Comparison of ENCODE assay signal across 9 mouse cellular contexts in the genomic region with DNA sequence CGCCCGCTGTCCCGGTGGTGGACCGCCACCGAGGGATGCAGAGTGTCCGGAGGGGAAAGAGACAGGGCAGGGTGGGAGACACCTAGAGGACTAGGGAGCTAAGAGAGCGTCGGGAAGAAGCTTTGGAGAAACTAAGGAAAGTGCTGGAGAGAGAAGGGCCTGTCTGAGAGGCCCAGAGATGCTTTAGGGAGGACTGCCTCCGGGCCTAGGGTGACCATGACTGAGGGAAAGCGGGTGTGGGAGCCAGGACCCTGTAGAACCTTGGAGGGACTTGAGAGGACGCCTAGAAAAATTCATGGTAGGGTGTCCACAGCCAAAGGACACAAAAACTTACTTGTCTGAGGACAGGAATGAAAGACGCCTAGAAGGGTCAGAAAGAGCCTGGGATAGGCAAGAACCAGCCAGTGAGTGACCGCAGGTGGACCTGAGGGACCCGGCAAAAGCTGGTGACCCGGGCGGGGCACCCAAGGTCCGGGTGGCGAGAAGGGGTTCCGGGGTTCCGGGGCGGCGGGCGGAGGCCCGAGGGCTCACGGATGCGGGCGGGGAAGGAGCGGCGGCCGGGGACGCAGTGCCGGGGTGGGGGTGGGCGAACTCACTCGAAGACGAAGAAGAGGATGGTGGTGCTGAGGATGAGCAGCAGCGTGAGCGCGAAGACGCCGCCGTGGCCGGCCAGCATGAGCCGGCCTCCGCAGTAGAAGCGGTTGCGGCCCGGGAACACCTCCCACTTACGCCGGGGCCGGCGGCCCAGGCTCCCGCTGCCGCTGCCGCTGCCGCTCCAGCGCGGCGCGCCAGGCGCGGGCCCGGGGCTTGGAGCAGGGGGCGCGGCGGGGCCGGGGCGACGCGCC. TPM values are rescaled to one million over a fixed set of nuclear protein-coding genes. Genes with fewer than 3 reads are reported as not detected.
A peak's percentile ranks its signal among the peaks of the same experiment; 100 is the strongest.
DNase-seq lines count a peak whose midpoint lies in the region; ATAC-seq lines count a peak whose summit lies in the region.
"Had no signal": no experiment of that assay in that cellular context is flagged by ENCODE, and none has a peak within 500 bp of the region (broad histone marks: within the 10 kb centered on the region; RNA-seq: fewer than 3 reads in every experiment).

No protein-coding gene starts in this region.

- DNase-seq in embryo, embryonic 11.5 days (ENCODE audit: low read depth, low spot score), result peak; percentile 20
- no peak for DNase-seq in embryo, embryonic 11 days
- DNase-seq in urinary bladder, adult 2 months (ENCODE audit: low spot score), result peak; percentile 54
- no peak for DNase-seq in urinary bladder, postnatal 36 days (ENCODE audit: low spot score in 2 of 2)
- peak; percentile 79 for DNase-seq in forebrain, embryonic 11.5 days (ENCODE audit: low spot score)
- no peak for DNase-seq in midbrain, embryonic 10.5 days (ENCODE audit: low spot score)
- DNase-seq in yolk sac, embryonic 10.5 days (ENCODE audit: low spot score), result peak; percentile 20

- H3K4me3 ChIP-seq in forebrain, embryonic 11.5 days (ENCODE audit: low read depth, low read length), result peak overlapping the region; percentile 90
- peak overlapping the region; percentile 86 for H3K4me3 ChIP-seq in intestine, embryonic 16.5 days (ENCODE audit: low read length)
- peak overlapping the region; percentile 93 for H3K4me3 ChIP-seq in midbrain, embryonic 10.5 days

- WGBS in forebrain, embryonic 11.5 days, result under 1% methylated on average over 54 of the region's 69 CpGs
- 2% methylated on average over 64 of the region's 69 CpGs for WGBS in intestine, embryonic 16.5 days
- 2% methylated on average over 56 of the region's 69 CpGs for WGBS in midbrain, embryonic 10.5 days

- no peaks in the 10 kb centered on the region for H3K36me3 ChIP-seq in forebrain, embryonic 11.5 days (ENCODE audit: control insufficient read depth, insufficient read depth, low read length)
- no peaks in the 10 kb centered on the region for H3K36me3 ChIP-seq in intestine, embryonic 16.5 days (ENCODE audit: control insufficient read depth, insufficient read depth, low read length)
- no peaks in the 10 kb centered on the region for H3K36me3 ChIP-seq in midbrain, embryonic 10.5 days

- H3K27ac ChIP-seq in forebrain, embryonic 11.5 days (ENCODE audit: low read depth, low read length), result no peak overlapping the region; the same call in 1 of the 2 replicates
- peak overlapping the region; percentile 76 for H3K27ac ChIP-seq in intestine, embryonic 16.5 days (ENCODE audit: low read length)
- H3K27ac ChIP-seq in midbrain, embryonic 10.5 days (replicated peaks), result peak overlapping the region; percentile 87

- no peaks in the 10 kb centered on the region for H3K27me3 ChIP-seq in forebrain, embryonic 11.5 days (ENCODE audit: control insufficient read depth, insufficient read depth, low read length)
- H3K27me3 ChIP-seq in intestine, embryonic 16.5 days (replicated peaks; ENCODE audit: control insufficient read depth, insufficient read depth, low read length), result no peaks in the 10 kb centered on the region
- H3K27me3 ChIP-seq in midbrain, embryonic 10.5 days (ENCODE audit: low read depth, poor library complexity, severe bottlenecking), result 0 out of 2 replicates have a peak, but pooled peaks cover 3% of the 10 kb centered on the region
- H3K27me3 ChIP-seq: Patski had no signal

- peak overlapping the region; percentile 93 for H3K9ac ChIP-seq in forebrain, embryonic 11.5 days (ENCODE audit: low read length)
- peak overlapping the region; percentile 96 for H3K9ac ChIP-seq in intestine, embryonic 16.5 days (ENCODE audit: low read depth, low read length)

- ATAC-seq in forebrain, embryonic 11.5 days (replicated peaks; ENCODE audit: low FRiP score), result peak; percentile 49; the same call in 1 of the 2 replicates
- peak; percentile 79 for ATAC-seq in intestine, embryonic 16.5 days

- H3K9me3 ChIP-seq in forebrain, embryonic 11.5 days (ENCODE audit: control insufficient read depth, low read length), result no peaks in the 10 kb centered on the region
- H3K9me3 ChIP-seq in intestine, embryonic 16.5 days (ENCODE audit: control insufficient read depth, low read length), result no peaks in the 10 kb centered on the region
- H3K9me3 ChIP-seq in midbrain, embryonic 10.5 days (replicated peaks), result no peaks in the 10 kb centered on the region

- H3K4me1 ChIP-seq in forebrain, embryonic 11.5 days (replicated peaks; ENCODE audit: control insufficient read depth, insufficient read depth, low read length), result no peaks in the 10 kb centered on the region; the same call in 1 of the 2 replicates
- peaks cover 22% of the 10 kb centered on the region for H3K4me1 ChIP-seq in intestine, embryonic 16.5 days (ENCODE audit: control insufficient read depth, insufficient read depth, low read length)
- peaks cover 27% of the 10 kb centered on the region for H3K4me1 ChIP-seq in midbrain, embryonic 10.5 days

- peak overlapping the region; percentile 97 for H3K4me2 ChIP-seq in forebrain, embryonic 11.5 days (ENCODE audit: low read depth, low read length, severe bottlenecking)
- peak overlapping the region; percentile 97 for H3K4me2 ChIP-seq in intestine, embryonic 16.5 days (ENCODE audit: low read depth, low read length)

RNA-seq across cellular contexts. Expression of gene Zdhhc18, which starts 17.2 kb away (rescaled TPM):
- 17.8 and 19.7 TPM in 2 replicates for polyA plus RNA-seq in urinary bladder, adult 2 months (2012; rRNA removed)
- 4.8 and 6.3 TPM in 2 replicates for polyA plus RNA-seq in forebrain, embryonic 11.5 days (2014; fragmentation: Nextera tagmentation; extraction: Ambion mirVana)
- polyA plus RNA-seq in intestine, embryonic 16.5 days (2015; fragmentation: Nextera tagmentation; extraction: Ambion mirVana), result 1.3 and 1.6 TPM in 2 replicates
- polyA plus RNA-seq in midbrain, embryonic 10.5 days (2016; fragmentation: Nextera tagmentation; extraction: Ambion mirVana), result 3.0 and 3.1 TPM in 2 replicates

RNA-seq across cellular contexts. Expression of gene Sfn, which starts 30.7 kb away (rescaled TPM):
- 218 and 326 TPM in 2 replicates for polyA plus RNA-seq in urinary bladder, adult 2 months (2012; rRNA removed)
- polyA plus RNA-seq in forebrain, embryonic 11.5 days (2014; fragmentation: Nextera tagmentation; extraction: Ambion mirVana), result 11.6 and 15.7 TPM in 2 replicates
- polyA plus RNA-seq in intestine, embryonic 16.5 days (2015; fragmentation: Nextera tagmentation; extraction: Ambion mirVana), result 50.1 and 59.9 TPM in 2 replicates
- polyA plus RNA-seq in midbrain, embryonic 10.5 days (2016; fragmentation: Nextera tagmentation; extraction: Ambion mirVana), result 7.8 and 9.9 TPM in 2 replicates

RNA-seq across cellular contexts. Expression of gene Pigv, which starts 39.7 kb away (rescaled TPM):
- 17.1 and 19.4 TPM in 2 replicates for polyA plus RNA-seq in urinary bladder, adult 2 months (2012; rRNA removed)
- polyA plus RNA-seq in forebrain, embryonic 11.5 days (2014; fragmentation: Nextera tagmentation; extraction: Ambion mirVana), result 17.2 and 17.8 TPM in 2 replicates
- polyA plus RNA-seq in intestine, embryonic 16.5 days (2015; fragmentation: Nextera tagmentation; extraction: Ambion mirVana), result 16.6 and 18.5 TPM in 2 replicates
- polyA plus RNA-seq in midbrain, embryonic 10.5 days (2016; fragmentation: Nextera tagmentation; extraction: Ambion mirVana), result 18.7 and 19.5 TPM in 2 replicates

RNA-seq across cellular contexts. Expression of gene Gpn2, which starts 48.5 kb away (rescaled TPM):
- 20.5 and 25.2 TPM in 2 replicates for polyA plus RNA-seq in urinary bladder, adult 2 months (2012; rRNA removed)
- polyA plus RNA-seq in forebrain, embryonic 11.5 days (2014; fragmentation: Nextera tagmentation; extraction: Ambion mirVana), result 28.6 and 31.8 TPM in 2 replicates
- polyA plus RNA-seq in intestine, embryonic 16.5 days (2015; fragmentation: Nextera tagmentation; extraction: Ambion mirVana), result 17.1 and 17.3 TPM in 2 replicates
- 27.9 and 28.7 TPM in 2 replicates for polyA plus RNA-seq in midbrain, embryonic 10.5 days (2016; fragmentation: Nextera tagmentation; extraction: Ambion mirVana)

RNA-seq across cellular contexts. Expression of gene Gpatch3, which starts 58.2 kb away (rescaled TPM):
- 4.5 and 4.6 TPM in 2 replicates for polyA plus RNA-seq in urinary bladder, adult 2 months (2012; rRNA removed)
- polyA plus RNA-seq in forebrain, embryonic 11.5 days (2014; fragmentation: Nextera tagmentation; extraction: Ambion mirVana), result 9.2 and 9.3 TPM in 2 replicates
- 5.5 and 7.5 TPM in 2 replicates for polyA plus RNA-seq in intestine, embryonic 16.5 days (2015; fragmentation: Nextera tagmentation; extraction: Ambion mirVana)
- 8.9 and 10.9 TPM in 2 replicates for polyA plus RNA-seq in midbrain, embryonic 10.5 days (2016; fragmentation: Nextera tagmentation; extraction: Ambion mirVana)

Comparison
In these comparisons a context has a peak if more than half of its experiments do, and no peak if none do; other contexts are left out.
1. DNase-seq: peak in embryo, embryonic 11.5 days (single experiment), urinary bladder, adult 2 months (single experiment), forebrain, embryonic 11.5 days (single experiment) and yolk sac, embryonic 10.5 days (single experiment); none in embryo, embryonic 11 days (single experiment), urinary bladder, postnatal 36 days (0 of 2) and midbrain, embryonic 10.5 days (single experiment).
2. Peak in every context shown above with its lines, with median percentiles within 50 percentile points of each other: H3K4me3 ChIP-seq.